Mouse (Mus musculus): ENCODE measurements around the gene Lrrc4c. TPM values are rescaled to one million over a fixed set of nuclear protein-coding genes. Genes with fewer than 3 reads are reported as not detected.

Gene Lrrc4c
- polyA plus RNA-seq, 1 experiment = not detected

DNA sequence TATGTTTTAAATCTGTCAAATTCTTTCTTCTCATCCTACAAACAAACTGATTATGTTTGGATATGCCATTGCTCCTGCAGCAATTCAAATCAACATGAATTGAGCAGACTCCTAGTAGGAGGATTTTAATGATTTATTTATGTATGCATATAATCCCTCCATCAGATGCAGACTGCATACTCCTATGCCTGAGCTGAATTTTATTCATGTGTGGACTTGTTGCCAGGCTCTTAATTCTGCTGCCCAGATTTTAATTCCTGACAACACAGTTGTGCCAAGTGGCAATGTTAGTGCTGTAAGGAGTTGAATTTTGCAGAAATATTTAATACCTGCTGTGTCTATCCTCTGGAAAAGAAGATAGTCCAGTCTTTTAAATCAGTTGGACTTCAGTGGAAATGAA lies 1179.1 kb downstream of the Lrrc4c start:
- Histone ChIP-seq H3K27me3 (ENCODE audit: control insufficient read depth, insufficient read depth, low read length, poor library complexity, severe bottlenecking) (no peaks in the 10 kb centered on the region), H3K4me3 (ENCODE audit: low read depth, low read length) (no peak overlapping the region), H3K9me3 (replicated peaks; ENCODE audit: control insufficient read depth, insufficient read depth, low read length, poor library complexity, severe bottlenecking) (no peaks in the 10 kb centered on the region), H3K9ac (ENCODE audit: low read depth, poor library complexity, severe bottlenecking) (no peak overlapping the region), H3K4me1 (ENCODE audit: control insufficient read depth, insufficient read depth, low read length) (no peaks in the 10 kb centered on the region), H3K36me3 (ENCODE audit: control insufficient read depth, insufficient read depth, low read length, poor library complexity, severe bottlenecking) (no peaks in the 10 kb centered on the region), H3K27ac (ENCODE audit: insufficient read depth, low read length) (no peak overlapping the region)
- TF ChIP-seq EP300 (IDR thresholded peaks at IDR 0.05; ENCODE audit: insufficient read depth, low read depth, low read length) = no peak
- TF ChIP-seq POLR2A (IDR thresholded peaks at IDR 0.05; ENCODE audit: insufficient read depth, low read length) = no peak
- TF ChIP-seq CTCF (IDR thresholded peaks at IDR 0.05; ENCODE audit: low read depth, low read length) = no peak

DNA sequence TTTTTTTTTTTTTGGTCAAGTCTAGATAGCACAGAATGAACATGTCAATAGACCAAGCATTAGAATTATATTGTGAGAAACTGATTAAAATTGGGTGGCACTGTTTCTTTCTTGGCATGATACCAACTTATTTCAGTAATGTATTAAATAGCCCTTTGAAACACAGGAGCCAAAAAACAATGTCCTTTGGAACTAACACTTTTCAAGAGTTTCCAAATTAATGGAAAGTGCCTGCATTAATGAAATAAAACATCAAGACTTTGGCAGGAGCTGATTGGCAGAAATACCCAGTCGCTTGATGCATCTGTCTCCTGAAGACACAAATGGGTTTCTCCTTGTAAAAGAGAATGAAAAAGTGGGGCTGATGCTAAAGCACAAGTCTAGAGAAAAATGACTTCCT lies 1184.5 kb downstream of the Lrrc4c start:
- H3K4me3 ChIP-seq (ENCODE audit: low read depth, low read length) = no peak overlapping the region
- TF ChIP-seq POLR2A (IDR thresholded peaks at IDR 0.05; ENCODE audit: insufficient read depth, low read length) = no peak
- no peak for TF ChIP-seq CTCF (IDR thresholded peaks at IDR 0.05; ENCODE audit: low read depth, low read length)
- TF ChIP-seq EP300 (IDR thresholded peaks at IDR 0.05; ENCODE audit: insufficient read depth, low read depth, low read length) = no peak
- no peaks in the 10 kb centered on the region for H3K27me3 ChIP-seq (ENCODE audit: control insufficient read depth, insufficient read depth, low read length, poor library complexity, severe bottlenecking)
- H3K9me3 ChIP-seq (replicated peaks; ENCODE audit: control insufficient read depth, insufficient read depth, low read length, poor library complexity, severe bottlenecking) = no peaks in the 10 kb centered on the region
- no peaks in the 10 kb centered on the region for H3K36me3 ChIP-seq (ENCODE audit: control insufficient read depth, insufficient read depth, low read length, poor library complexity, severe bottlenecking)
- H3K4me1 ChIP-seq (ENCODE audit: control insufficient read depth, insufficient read depth, low read length) = no peaks in the 10 kb centered on the region
- no peak overlapping the region for H3K9ac ChIP-seq (ENCODE audit: low read depth, poor library complexity, severe bottlenecking)
- H3K27ac ChIP-seq (ENCODE audit: insufficient read depth, low read length) = no peak overlapping the region

DNA sequence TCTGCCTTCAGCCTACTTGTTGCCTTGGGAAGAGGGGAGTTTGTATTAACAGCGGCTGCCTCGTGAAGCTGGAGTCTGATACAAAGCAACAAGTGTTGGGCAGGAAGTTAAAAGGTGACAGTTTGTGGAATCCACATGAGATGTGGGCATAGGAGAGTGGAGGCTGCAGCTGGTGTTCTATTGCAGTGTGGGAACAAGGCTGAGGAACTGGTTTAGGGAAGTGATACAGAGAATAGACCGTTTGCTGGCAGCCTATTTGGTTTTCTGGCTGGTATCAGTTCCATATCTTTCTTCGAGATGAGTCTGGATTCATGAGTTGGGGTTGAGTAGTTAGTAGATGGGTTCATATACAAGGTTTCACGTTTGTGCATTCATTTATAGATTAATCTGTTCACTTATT lies 1186.9 kb downstream of the Lrrc4c start:
- TF ChIP-seq CTCF (IDR thresholded peaks at IDR 0.05; ENCODE audit: low read depth, low read length) (no peak), EP300 (IDR thresholded peaks at IDR 0.05; ENCODE audit: insufficient read depth, low read depth, low read length) (no peak), POLR2A (IDR thresholded peaks at IDR 0.05; ENCODE audit: insufficient read depth, low read length) (no peak)
- H3K27ac ChIP-seq (ENCODE audit: insufficient read depth, low read length) = no peak overlapping the region
- no peaks in the 10 kb centered on the region for H3K36me3 ChIP-seq (ENCODE audit: control insufficient read depth, insufficient read depth, low read length, poor library complexity, severe bottlenecking)
- H3K9ac ChIP-seq (ENCODE audit: low read depth, poor library complexity, severe bottlenecking) = no peak overlapping the region
- H3K4me3 ChIP-seq (ENCODE audit: low read depth, low read length) = no peak overlapping the region
- H3K9me3 ChIP-seq (replicated peaks; ENCODE audit: control insufficient read depth, insufficient read depth, low read length, poor library complexity, severe bottlenecking) = no peaks in the 10 kb centered on the region
- H3K27me3 ChIP-seq (ENCODE audit: control insufficient read depth, insufficient read depth, low read length, poor library complexity, severe bottlenecking) = no peaks in the 10 kb centered on the region
- H3K4me1 ChIP-seq (ENCODE audit: control insufficient read depth, insufficient read depth, low read length) = no peaks in the 10 kb centered on the region

DNA sequence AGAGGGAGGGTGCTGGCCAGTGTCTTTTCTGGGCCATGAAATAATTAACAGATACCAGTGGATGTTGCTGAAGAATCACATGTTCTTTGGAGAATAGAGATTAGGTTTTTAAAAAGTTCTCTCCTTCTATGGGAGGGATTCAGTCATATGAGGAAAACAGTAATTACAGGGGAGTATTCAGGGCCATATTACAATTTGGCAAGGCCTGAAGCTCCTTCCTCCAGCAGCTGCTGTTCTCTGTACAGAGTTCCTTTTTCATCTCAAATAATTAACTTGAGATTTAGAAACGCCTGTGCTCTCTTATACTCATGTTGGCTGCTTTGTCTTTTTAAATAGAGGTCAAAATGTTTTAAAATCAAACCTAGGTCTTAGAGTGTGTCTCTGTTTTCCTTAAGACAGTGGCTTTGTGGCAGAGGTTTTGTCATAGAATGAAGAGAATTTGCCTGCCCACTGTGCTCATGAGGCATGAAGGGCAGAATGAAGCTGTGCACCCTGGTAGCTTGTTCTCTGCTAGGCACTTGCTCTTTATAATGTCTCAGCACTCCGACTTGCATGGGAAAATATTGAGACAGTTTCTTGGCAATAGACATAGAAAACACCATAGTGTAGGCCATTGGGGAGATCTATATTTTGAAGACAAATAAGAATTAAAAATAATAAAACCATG lies 1206.4 kb downstream of the Lrrc4c start:
- TF ChIP-seq CTCF (IDR thresholded peaks at IDR 0.05; ENCODE audit: low read depth, low read length) (no peak), EP300 (IDR thresholded peaks at IDR 0.05; ENCODE audit: insufficient read depth, low read depth, low read length) (no peak), POLR2A (IDR thresholded peaks at IDR 0.05; ENCODE audit: insufficient read depth, low read length) (no peak)
- Histone ChIP-seq H3K4me1 (ENCODE audit: control insufficient read depth, insufficient read depth, low read length) (no peaks in the 10 kb centered on the region), H3K9me3 (replicated peaks; ENCODE audit: control insufficient read depth, insufficient read depth, low read length, poor library complexity, severe bottlenecking) (no peaks in the 10 kb centered on the region), H3K4me3 (ENCODE audit: low read depth, low read length) (no peak overlapping the region), H3K27ac (ENCODE audit: insufficient read depth, low read length) (no peak overlapping the region), H3K36me3 (ENCODE audit: control insufficient read depth, insufficient read depth, low read length, poor library complexity, severe bottlenecking) (no peaks in the 10 kb centered on the region), H3K27me3 (ENCODE audit: control insufficient read depth, insufficient read depth, low read length, poor library complexity, severe bottlenecking) (no peaks in the 10 kb centered on the region; the same call in 1 of the 2 replicates), H3K9ac (ENCODE audit: low read depth, poor library complexity, severe bottlenecking) (no peak overlapping the region)

DNA sequence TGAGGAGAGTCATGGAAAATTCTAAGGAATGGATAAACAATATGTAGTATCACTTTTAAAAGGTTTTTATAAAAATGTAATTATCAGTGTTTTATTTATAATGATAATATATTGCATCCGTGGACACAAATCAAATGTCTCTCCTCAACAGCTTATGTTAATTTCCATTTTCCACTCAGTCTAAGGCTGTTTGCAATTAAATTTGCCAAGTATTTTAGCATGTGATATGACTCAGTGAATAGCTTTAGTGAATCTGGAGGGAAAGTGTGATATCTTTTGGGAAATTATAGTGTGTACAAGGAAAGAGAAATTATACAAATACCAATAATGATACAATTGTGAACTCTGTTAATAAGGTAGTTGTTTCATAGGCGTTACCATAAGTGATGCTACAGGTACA lies 1207.1 kb downstream of the Lrrc4c start:
- no peak overlapping the region for H3K4me3 ChIP-seq (ENCODE audit: low read depth, low read length)
- TF ChIP-seq EP300 (IDR thresholded peaks at IDR 0.05; ENCODE audit: insufficient read depth, low read depth, low read length) (no peak), POLR2A (IDR thresholded peaks at IDR 0.05; ENCODE audit: insufficient read depth, low read length) (no peak), CTCF (IDR thresholded peaks at IDR 0.05; ENCODE audit: low read depth, low read length) (no peak)
- no peak overlapping the region for H3K27ac ChIP-seq (ENCODE audit: insufficient read depth, low read length)
- H3K36me3 ChIP-seq (ENCODE audit: control insufficient read depth, insufficient read depth, low read length, poor library complexity, severe bottlenecking) = no peaks in the 10 kb centered on the region
- H3K27me3 ChIP-seq (ENCODE audit: control insufficient read depth, insufficient read depth, low read length, poor library complexity, severe bottlenecking) = no peaks in the 10 kb centered on the region; the same call in 1 of the 2 replicates
- H3K9ac ChIP-seq (ENCODE audit: low read depth, poor library complexity, severe bottlenecking) = no peak overlapping the region
- no peaks in the 10 kb centered on the region for H3K4me1 ChIP-seq (ENCODE audit: control insufficient read depth, insufficient read depth, low read length)
- no peaks in the 10 kb centered on the region for H3K9me3 ChIP-seq (replicated peaks; ENCODE audit: control insufficient read depth, insufficient read depth, low read length, poor library complexity, severe bottlenecking)

DNA sequence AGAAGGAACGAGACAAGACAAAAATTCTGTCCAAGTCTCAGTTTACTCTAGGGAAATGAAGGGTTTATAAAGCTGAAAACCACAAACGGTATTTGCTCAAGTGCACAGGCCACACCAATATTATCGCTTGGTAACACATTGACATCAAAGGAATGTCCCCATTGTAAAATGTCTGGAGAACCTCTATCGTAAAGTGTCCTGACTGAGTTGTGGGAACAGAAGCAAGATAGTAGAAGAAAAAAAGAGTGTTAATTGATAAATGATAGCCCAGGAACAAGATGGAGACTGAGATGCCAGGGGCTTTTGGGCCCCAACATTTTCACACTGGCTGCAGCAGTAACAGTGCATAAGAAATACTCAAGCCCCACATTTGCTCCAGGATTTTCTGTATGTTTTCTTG lies 1212.7 kb downstream of the Lrrc4c start:
- no peak overlapping the region for H3K27ac ChIP-seq (ENCODE audit: insufficient read depth, low read length)
- no peaks in the 10 kb centered on the region for H3K36me3 ChIP-seq (ENCODE audit: control insufficient read depth, insufficient read depth, low read length, poor library complexity, severe bottlenecking)
- no peaks in the 10 kb centered on the region for H3K4me1 ChIP-seq (ENCODE audit: control insufficient read depth, insufficient read depth, low read length)
- H3K27me3 ChIP-seq (ENCODE audit: control insufficient read depth, insufficient read depth, low read length, poor library complexity, severe bottlenecking) = no peaks in the 10 kb centered on the region; the same call in 1 of the 2 replicates
- no peak overlapping the region for H3K9ac ChIP-seq (ENCODE audit: low read depth, poor library complexity, severe bottlenecking)
- H3K4me3 ChIP-seq (ENCODE audit: low read depth, low read length) = no peak overlapping the region
- H3K9me3 ChIP-seq (replicated peaks; ENCODE audit: control insufficient read depth, insufficient read depth, low read length, poor library complexity, severe bottlenecking) = no peaks in the 10 kb centered on the region
- TF ChIP-seq EP300 (IDR thresholded peaks at IDR 0.05; ENCODE audit: insufficient read depth, low read depth, low read length) (no peak), POLR2A (IDR thresholded peaks at IDR 0.05; ENCODE audit: insufficient read depth, low read length) (no peak), CTCF (IDR thresholded peaks at IDR 0.05; ENCODE audit: low read depth, low read length) (no peak)

All from ES-Bruce4 (cell line).